Mouse (Mus musculus): Measurements from ENCODE around the gene Il4i1. TPM values are rescaled to one million over a fixed set of nuclear protein-coding genes. Genes with fewer than 3 reads are reported as not detected.

Gene Il4i1
- 1.2 and 3.0 TPM in 2 replicates for polyA plus RNA-seq (2014; fragmentation: Nextera tagmentation; extraction: Ambion mirVana)

DNA sequence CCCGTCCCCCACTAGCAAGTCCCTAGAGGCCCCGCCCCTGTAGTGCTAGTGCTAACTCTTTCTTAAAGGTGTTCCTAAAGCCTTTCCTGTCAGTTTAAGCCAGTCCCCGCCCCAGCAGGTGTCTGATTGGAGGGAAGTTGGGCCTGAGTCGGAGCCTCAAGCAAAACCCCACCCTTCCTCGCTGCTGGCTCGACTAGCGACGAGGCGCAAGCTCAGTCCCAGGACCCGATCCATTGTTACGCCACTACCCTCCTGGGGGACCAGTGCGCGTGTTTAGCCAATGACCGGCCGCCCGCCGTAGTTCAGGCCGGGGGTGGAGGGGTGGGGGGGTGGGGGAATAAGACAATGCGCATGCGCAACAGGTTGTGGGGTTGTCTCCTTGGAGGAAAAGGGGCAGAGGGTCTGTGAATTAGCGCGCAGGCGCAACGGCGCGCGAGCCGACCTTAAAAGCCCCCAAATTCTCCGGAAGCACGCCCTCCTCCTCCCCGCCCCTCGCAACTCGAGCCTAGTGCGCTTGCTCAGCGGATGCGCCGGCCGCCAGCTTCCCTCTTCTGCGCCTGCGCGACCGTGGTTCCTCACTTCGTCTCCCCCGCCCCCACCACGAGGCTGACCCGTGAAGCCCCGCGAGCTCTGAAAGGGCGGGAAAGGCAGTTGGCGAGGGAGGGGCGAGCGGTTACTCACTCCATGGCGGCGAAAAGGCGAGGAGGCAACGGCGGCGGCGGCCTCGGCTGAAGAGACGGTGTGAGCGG, at the start of gene Il4i1, which contains the start of gene Nup62:
Il4i1 (plus strand) TSS at position 667 of the 749 bp plus-strand sequence.
Nup62 (plus strand) TSS at position 368 of the 749 bp plus-strand sequence.
- no peaks in the 10 kb centered on the region for H3K9me3 ChIP-seq (ENCODE audit: control insufficient read depth, low read depth, low read length)
- H3K4me2 ChIP-seq (replicated peaks; ENCODE audit: low read depth, low read length), result peak within 1 kb of the TSS; percentile 88
- H3K27me3 ChIP-seq (ENCODE audit: control insufficient read depth, insufficient read depth, low read length), result no peaks in the 10 kb centered on the region
- H3K4me1 ChIP-seq (ENCODE audit: control insufficient read depth, insufficient read depth, low read length), result peaks cover 38% of the 10 kb centered on the region
- peak within 1 kb of the TSS; percentile 69 for H3K4me3 ChIP-seq (ENCODE audit: low read depth, low read length)
- H3K36me3 ChIP-seq (ENCODE audit: control insufficient read depth, insufficient read depth, low read length), result peaks cover 4% of the 10 kb centered on the region; the same call in 1 of the 2 replicates
- H3K27ac ChIP-seq (ENCODE audit: low read length), result peak within 1 kb of the TSS; percentile 97
- peak within 1 kb of the TSS; percentile 90 for H3K9ac ChIP-seq (replicated peaks; ENCODE audit: low read depth, low read length)
- under 1% methylated on average over 59 of the region's 62 CpGs for WGBS
- peak; percentile 93 for ATAC-seq (ENCODE audit: insufficient number of reproducible peaks, insufficient read depth, low FRiP score, low read depth)

GRCm38 (mm10) chr7:44768129-44768528, 48.1 kb upstream of the Il4i1 start:
- no peaks in the 10 kb centered on the region for H3K27me3 ChIP-seq (ENCODE audit: control insufficient read depth, insufficient read depth, low read length)
- no peak overlapping the region for H3K4me2 ChIP-seq (replicated peaks; ENCODE audit: low read depth, low read length)
- H3K4me3 ChIP-seq (ENCODE audit: low read depth, low read length), result no peak overlapping the region
- 88% methylated on average over 5 of the region's 5 CpGs for WGBS
- H3K9me3 ChIP-seq (ENCODE audit: control insufficient read depth, low read depth, low read length), result no peaks in the 10 kb centered on the region
- no peak for ATAC-seq (ENCODE audit: insufficient number of reproducible peaks, insufficient read depth, low FRiP score, low read depth)
- peaks cover 28% of the 10 kb centered on the region for H3K36me3 ChIP-seq (ENCODE audit: control insufficient read depth, insufficient read depth, low read length)
- H3K4me1 ChIP-seq (ENCODE audit: control insufficient read depth, insufficient read depth, low read length), result no peaks in the 10 kb centered on the region
- H3K9ac ChIP-seq (replicated peaks; ENCODE audit: low read depth, low read length), result no peak overlapping the region
- no peak overlapping the region for H3K27ac ChIP-seq (ENCODE audit: low read length)

GRCm38 (mm10) chr7:44770046-44770578, 46.1 kb upstream of the Il4i1 start:
- Histone ChIP-seq H3K9ac (replicated peaks; ENCODE audit: low read depth, low read length) (no peak overlapping the region), H3K4me1 (ENCODE audit: control insufficient read depth, insufficient read depth, low read length) (no peaks in the 10 kb centered on the region), H3K36me3 (ENCODE audit: control insufficient read depth, insufficient read depth, low read length) (peaks cover 24% of the 10 kb centered on the region), H3K27ac (ENCODE audit: low read length) (no peak overlapping the region), H3K4me3 (ENCODE audit: low read depth, low read length) (no peak overlapping the region), H3K9me3 (ENCODE audit: control insufficient read depth, low read depth, low read length) (no peaks in the 10 kb centered on the region), H3K27me3 (ENCODE audit: control insufficient read depth, insufficient read depth, low read length) (no peaks in the 10 kb centered on the region), H3K4me2 (replicated peaks; ENCODE audit: low read depth, low read length) (no peak overlapping the region)
- ATAC-seq (ENCODE audit: insufficient number of reproducible peaks, insufficient read depth, low FRiP score, low read depth), result no peak
- WGBS, result 13% methylated on average over 6 of the region's 6 CpGs

- Histone ChIP-seq H3K36me3 (ENCODE audit: control insufficient read depth, insufficient read depth, low read length) (peaks cover 25% of the 10 kb centered on the region), H3K9me3 (ENCODE audit: control insufficient read depth, low read depth, low read length) (no peaks in the 10 kb centered on the region), H3K4me2 (replicated peaks; ENCODE audit: low read depth, low read length) (no peak overlapping the region), H3K4me1 (ENCODE audit: control insufficient read depth, insufficient read depth, low read length) (no peaks in the 10 kb centered on the region), H3K27ac (ENCODE audit: low read length) (no peak overlapping the region), H3K27me3 (ENCODE audit: control insufficient read depth, insufficient read depth, low read length) (no peaks in the 10 kb centered on the region), H3K9ac (replicated peaks; ENCODE audit: low read depth, low read length) (no peak overlapping the region), H3K4me3 (ENCODE audit: low read depth, low read length) (no peak overlapping the region)
- no peak for ATAC-seq (ENCODE audit: insufficient number of reproducible peaks, insufficient read depth, low FRiP score, low read depth)
- 86% methylated on average over 8 of the region's 8 CpGs for WGBS
Observed at GRCm38 (mm10) chr7:44772591-44773204, 43.5 kb upstream of the Il4i1 start.

DNA sequence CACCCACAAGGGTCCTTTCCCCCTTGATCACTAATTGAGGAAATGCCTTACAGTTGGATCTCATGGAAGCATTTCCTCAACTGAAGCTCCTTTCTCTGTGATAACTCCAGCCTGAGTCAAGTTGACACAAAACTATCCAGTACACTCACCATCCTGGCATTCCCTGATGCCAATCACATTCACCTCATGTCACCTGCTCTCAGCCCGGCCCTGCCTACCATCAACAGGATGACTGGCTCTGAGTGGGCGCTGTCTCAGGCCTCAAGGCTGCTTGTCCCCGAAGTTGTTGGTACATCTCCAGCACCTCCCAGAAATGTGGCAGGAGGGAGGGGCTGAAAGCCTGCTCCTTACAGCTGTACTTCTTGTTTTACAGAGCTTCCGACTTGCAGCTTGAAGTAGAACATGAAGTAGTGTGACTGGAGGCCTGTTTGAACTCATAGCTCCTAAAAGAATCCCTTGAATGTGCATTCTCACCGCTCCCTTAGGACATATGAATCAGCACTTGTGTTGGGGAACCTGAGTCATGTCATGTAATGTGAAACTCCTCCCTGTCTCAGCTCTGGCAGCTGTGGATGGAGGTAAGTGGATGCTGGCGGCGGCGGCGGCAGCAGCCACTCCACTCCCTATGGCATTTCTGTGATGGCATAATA, 39.2 kb upstream of the Il4i1 start:
- Histone ChIP-seq H3K27ac (ENCODE audit: low read length) (no peak overlapping the region), H3K36me3 (ENCODE audit: control insufficient read depth, insufficient read depth, low read length) (peaks cover 14% of the 10 kb centered on the region), H3K9me3 (ENCODE audit: control insufficient read depth, low read depth, low read length) (no peaks in the 10 kb centered on the region), H3K27me3 (ENCODE audit: control insufficient read depth, insufficient read depth, low read length) (no peaks in the 10 kb centered on the region), H3K4me2 (replicated peaks; ENCODE audit: low read depth, low read length) (no peak overlapping the region), H3K4me3 (ENCODE audit: low read depth, low read length) (no peak overlapping the region), H3K4me1 (ENCODE audit: control insufficient read depth, insufficient read depth, low read length) (no peaks in the 10 kb centered on the region), H3K9ac (replicated peaks; ENCODE audit: low read depth, low read length) (no peak overlapping the region)
- no peak for ATAC-seq (ENCODE audit: insufficient number of reproducible peaks, insufficient read depth, low FRiP score, low read depth)
- 90% methylated on average over 9 of the region's 9 CpGs for WGBS

DNA sequence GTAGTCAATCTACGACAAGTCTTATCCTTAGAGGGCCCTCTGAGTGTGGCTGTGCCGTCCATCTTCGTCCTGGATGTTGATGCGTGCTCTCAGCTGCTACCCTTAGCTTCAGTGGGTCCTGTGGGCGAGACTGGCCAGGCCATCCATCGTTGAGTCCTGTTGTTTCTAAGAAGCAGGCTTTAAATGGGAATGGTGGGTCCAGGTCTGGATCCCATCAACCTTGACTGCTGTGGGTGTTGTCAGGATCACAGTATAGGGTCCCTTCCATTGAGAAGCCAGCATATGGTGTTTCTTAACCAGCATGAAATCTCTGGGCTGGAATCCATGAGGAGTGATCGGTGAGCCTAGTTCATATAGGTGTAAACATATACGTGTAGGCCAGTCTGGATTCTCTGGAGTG, 36.1 kb upstream of the Il4i1 start:
- no peak overlapping the region for H3K27ac ChIP-seq (ENCODE audit: low read length)
- no peak overlapping the region for H3K9ac ChIP-seq (replicated peaks; ENCODE audit: low read depth, low read length)
- no peaks in the 10 kb centered on the region for H3K4me1 ChIP-seq (ENCODE audit: control insufficient read depth, insufficient read depth, low read length)
- H3K4me3 ChIP-seq (ENCODE audit: low read depth, low read length), result no peak overlapping the region
- ATAC-seq (ENCODE audit: insufficient number of reproducible peaks, insufficient read depth, low FRiP score, low read depth), result no peak
- H3K4me2 ChIP-seq (replicated peaks; ENCODE audit: low read depth, low read length), result no peak overlapping the region
- WGBS, result 78% methylated on average over 8 of the region's 8 CpGs
- H3K27me3 ChIP-seq (ENCODE audit: control insufficient read depth, insufficient read depth, low read length), result no peaks in the 10 kb centered on the region
- H3K9me3 ChIP-seq (ENCODE audit: control insufficient read depth, low read depth, low read length), result no peaks in the 10 kb centered on the region
- peaks cover 10% of the 10 kb centered on the region for H3K36me3 ChIP-seq (ENCODE audit: control insufficient read depth, insufficient read depth, low read length)

- no peak for ATAC-seq (ENCODE audit: insufficient number of reproducible peaks, insufficient read depth, low FRiP score, low read depth)
- no peaks in the 10 kb centered on the region for H3K9me3 ChIP-seq (ENCODE audit: control insufficient read depth, low read depth, low read length)
- no peaks in the 10 kb centered on the region for H3K36me3 ChIP-seq (ENCODE audit: control insufficient read depth, insufficient read depth, low read length)
- H3K9ac ChIP-seq (replicated peaks; ENCODE audit: low read depth, low read length), result no peak overlapping the region
- WGBS, result 63% methylated on average over 3 of the region's 3 CpGs
- H3K27ac ChIP-seq (ENCODE audit: low read length), result no peak overlapping the region
- no peak overlapping the region for H3K4me3 ChIP-seq (ENCODE audit: low read depth, low read length)
- H3K4me2 ChIP-seq (replicated peaks; ENCODE audit: low read depth, low read length), result no peak overlapping the region
- H3K27me3 ChIP-seq (ENCODE audit: control insufficient read depth, insufficient read depth, low read length), result 0 out of 2 replicates have a peak, but pooled peaks cover 2% of the 10 kb centered on the region
- no peaks in the 10 kb centered on the region for H3K4me1 ChIP-seq (ENCODE audit: control insufficient read depth, insufficient read depth, low read length)
Observed at GRCm38 (mm10) chr7:44789531-44789930, 26.7 kb upstream of the Il4i1 start.

DNA sequence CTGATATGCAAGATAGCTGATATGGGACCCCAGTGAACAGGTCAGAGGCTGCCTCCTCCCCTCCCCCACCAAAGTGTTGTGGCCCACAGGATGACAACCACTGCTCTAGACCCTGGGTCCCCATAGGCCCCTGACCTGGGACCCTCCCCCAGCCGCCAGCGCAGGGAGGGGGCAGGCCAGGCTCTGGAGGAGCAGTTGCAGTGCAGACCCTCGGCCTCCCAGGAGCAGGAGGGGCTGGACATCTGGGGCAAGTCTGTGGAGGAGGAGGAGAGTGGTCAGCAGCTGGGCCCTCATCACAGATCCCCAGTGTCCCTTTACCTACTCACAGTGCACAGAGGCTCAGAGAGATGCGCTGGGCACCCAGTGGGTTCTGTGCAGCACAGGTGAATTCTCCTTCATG, 26.1 kb upstream of the Il4i1 start:
- 0 out of 2 replicates have a peak, but pooled peaks have one; percentile 4 for ATAC-seq (ENCODE audit: insufficient number of reproducible peaks, insufficient read depth, low FRiP score, low read depth)
- H3K4me2 ChIP-seq (replicated peaks; ENCODE audit: low read depth, low read length), result no peak overlapping the region
- no peaks in the 10 kb centered on the region for H3K36me3 ChIP-seq (ENCODE audit: control insufficient read depth, insufficient read depth, low read length)
- no peaks in the 10 kb centered on the region for H3K4me1 ChIP-seq (ENCODE audit: control insufficient read depth, insufficient read depth, low read length)
- 0 out of 2 replicates have a peak, but pooled peaks cover 2% of the 10 kb centered on the region for H3K27me3 ChIP-seq (ENCODE audit: control insufficient read depth, insufficient read depth, low read length)
- no peak overlapping the region for H3K9ac ChIP-seq (replicated peaks; ENCODE audit: low read depth, low read length)
- H3K4me3 ChIP-seq (ENCODE audit: low read depth, low read length), result no peak overlapping the region
- no peaks in the 10 kb centered on the region for H3K9me3 ChIP-seq (ENCODE audit: control insufficient read depth, low read depth, low read length)
- no peak overlapping the region for H3K27ac ChIP-seq (ENCODE audit: low read length)
- 56% methylated on average over 4 of the region's 4 CpGs for WGBS
